Comparison of ENCODE assay signal across 8 mouse cellular contexts in genomic region chr17:66100566-66101379, GRCm38 (mm10). TPM values are rescaled to one million over a fixed set of nuclear protein-coding genes. Genes with fewer than 3 reads are reported as not detected.
DNase-seq lines count a peak whose midpoint lies in the region; ATAC-seq and TF ChIP-seq lines count a peak whose summit lies in the region.

No protein-coding gene starts in this region.

- no peak for TF ChIP-seq CTCF in hindbrain, postnatal 0 days (IDR thresholded peaks at IDR 0.05; ENCODE audit: low read depth)

- peak overlapping the region; percentile 95 for H3K9ac ChIP-seq in hindbrain, postnatal 0 days (replicated peaks; ENCODE audit: low read length)

- peak overlapping the region; percentile 84 for H3K4me2 ChIP-seq in hindbrain, postnatal 0 days (ENCODE audit: low read depth, low read length)

- no peaks in the 10 kb centered on the region for H3K27me3 ChIP-seq in hindbrain, postnatal 0 days (ENCODE audit: insufficient read depth, low read length)

- 1% methylated on average over 38 of the region's 41 CpGs for WGBS in hindbrain, postnatal 0 days

- peak; percentile 28; the same call in 1 of the 2 replicates for ATAC-seq in cerebellum, adult (ENCODE audit: insufficient number of reproducible peaks, low FRiP score, low TSS enrichment)
- ATAC-seq in hindbrain, postnatal 0 days: no peak
- ATAC-seq in megakaryocyte, adult 5-6 weeks (ENCODE audit: poor library complexity, severe bottlenecking): peak; percentile 30

- peak overlapping the region; percentile 99 for H3K4me3 ChIP-seq in hindbrain, postnatal 0 days (ENCODE audit: low read length)

- no peak for DNase-seq in cerebellum, postnatal 25 days
- peak; percentile 28 for DNase-seq in thymus, postnatal 4 days
- DNase-seq in thymus, postnatal 14 days: no peak
- DNase-seq in hindbrain, postnatal 0 days (ENCODE audit: low spot score): peak; percentile 58
- no peak for DNase-seq in retina, embryonic 14.5 days (ENCODE audit: low spot score)
- no peak for DNase-seq in right cerebral cortex, postnatal 14 days

- H3K27ac ChIP-seq in hindbrain, postnatal 0 days: peak overlapping the region; percentile 98

- peaks cover 10% of the 10 kb centered on the region for H3K4me1 ChIP-seq in hindbrain, postnatal 0 days (ENCODE audit: insufficient read depth, low read length)

- H3K36me3 ChIP-seq in hindbrain, postnatal 0 days (ENCODE audit: insufficient read depth, low read length): no peaks in the 10 kb centered on the region

- no peaks in the 10 kb centered on the region for H3K9me3 ChIP-seq in hindbrain, postnatal 0 days (ENCODE audit: low read length)

RNA-seq across cellular contexts. Expression of gene Ndufv2, which starts 0.6 kb away (rescaled TPM):
- 73.4 and 73.6 TPM in 2 replicates for total RNA-seq in hindbrain, postnatal 0 days (2014; rRNA removed)
- 481 and 484 TPM in 2 replicates for polyA plus RNA-seq in hindbrain, postnatal 0 days (2015; fragmentation: Nextera tagmentation; extraction: Ambion mirVana)
- total RNA-seq in megakaryocyte, adult 5-6 weeks (2015): 170 and 198 TPM in 2 replicates
- 195 and 197 TPM in 2 replicates for total RNA-seq in megakaryocyte, adult 5-6 weeks (2017)

RNA-seq across cellular contexts. Expression of gene Washc1, which starts 10.6 kb away (rescaled TPM):
- 60.9 and 61.5 TPM in 2 replicates for total RNA-seq in hindbrain, postnatal 0 days (2014; rRNA removed)
- polyA plus RNA-seq in hindbrain, postnatal 0 days (2015; fragmentation: Nextera tagmentation; extraction: Ambion mirVana): 41.4 and 41.9 TPM in 2 replicates
- total RNA-seq in megakaryocyte, adult 5-6 weeks (2015): 14.5 and 19.1 TPM in 2 replicates
- 29.7 and 30.9 TPM in 2 replicates for total RNA-seq in megakaryocyte, adult 5-6 weeks (2017)

RNA-seq across cellular contexts. Expression of gene Ddx11, which starts 22.5 kb away (rescaled TPM):
- total RNA-seq in hindbrain, postnatal 0 days (2014; rRNA removed): 12.4 and 13.9 TPM in 2 replicates
- 4.0 and 5.0 TPM in 2 replicates for polyA plus RNA-seq in hindbrain, postnatal 0 days (2015; fragmentation: Nextera tagmentation; extraction: Ambion mirVana)
- 5.2 and 6.7 TPM in 2 replicates for total RNA-seq in megakaryocyte, adult 5-6 weeks (2015)
- total RNA-seq in megakaryocyte, adult 5-6 weeks (2017): 9.8 and 11.1 TPM in 2 replicates

RNA-seq across cellular contexts. Expression of gene Ankrd12, which starts 23.9 kb away (rescaled TPM):
- 37.2 and 41.5 TPM in 2 replicates for total RNA-seq in hindbrain, postnatal 0 days (2014; rRNA removed)
- polyA plus RNA-seq in hindbrain, postnatal 0 days (2015; fragmentation: Nextera tagmentation; extraction: Ambion mirVana): 171 and 173 TPM in 2 replicates
- total RNA-seq in megakaryocyte, adult 5-6 weeks (2015): 27.6 and 37.3 TPM in 2 replicates
- 38.4 and 56.5 TPM in 2 replicates for total RNA-seq in megakaryocyte, adult 5-6 weeks (2017)

Comparison
In these comparisons a context has a peak if more than half of its experiments do, and no peak if none do; other contexts are left out.
1. DNase-seq: peak in thymus, postnatal 4 days (single experiment) and hindbrain, postnatal 0 days (single experiment); none in cerebellum, postnatal 25 days (0 of 2), thymus, postnatal 14 days (single experiment), retina, embryonic 14.5 days (single experiment) and right cerebral cortex, postnatal 14 days (single experiment).